Mouse (Mus musculus) liver, adult 2 months (tissue): ENCODE measurements at regions not wholly inside any gene's neighbourhood (a gene's known extent, or its start where the extent isn't known, plus 50 kb on each side); places are given as distances from the start of the nearest gene placed in this dataset.

Source experiments
- CTCF ChIP-seq: fragments of 200-500 bp; IDR thresholded peaks from 2 replicates; pipeline ENCODE4 v1.5.1; 2011; ENCODE audit warnings: low read depth, low read length, control low read depth
- POLR2A ChIP-seq: fragments of 200-500 bp; IDR thresholded peaks from 2 replicates; pipeline ENCODE4 v1.6.1; 2011; ENCODE audit warnings: low read length, control low read depth; ENCODE audit not compliant: insufficient read depth; ENCODE audit errors: extremely low read depth

DNA sequence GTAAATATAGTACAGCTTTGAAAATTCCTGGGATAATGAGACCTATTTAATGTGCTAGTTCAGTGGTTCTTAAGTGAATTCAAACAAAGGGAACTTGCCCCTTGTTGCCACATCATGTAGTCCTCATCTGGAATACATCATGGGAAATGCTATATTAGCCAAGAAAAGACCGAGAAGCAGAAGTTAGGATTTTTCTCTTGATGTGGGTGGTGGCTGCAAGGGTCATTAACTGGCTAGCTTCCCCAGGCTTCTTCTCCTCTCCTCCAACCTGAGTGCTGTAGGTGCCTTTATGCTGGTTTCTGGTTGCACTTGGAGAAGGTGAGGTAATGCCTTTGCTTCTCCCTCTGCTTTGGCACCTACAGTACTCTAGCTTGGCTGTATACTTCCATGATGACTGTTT is 55.8 kb upstream of the Lypd6 start:
- TF ChIP-seq CTCF (no peak), POLR2A (no peak)
